Mouse (Mus musculus) erythroblast, embryonic 14.5 days (primary cell): Measurements from ENCODE around the gene Chpt1. TPM values are rescaled to one million over a fixed set of nuclear protein-coding genes. Genes with fewer than 3 reads are reported as not detected.

Experiments
- H3K27me3 ChIP-seq: 2 replicates; pipeline ENCODE4 v1.6.1; 2012; ENCODE audit warnings: inconsistent platforms; ENCODE audit not compliant: control insufficient read depth
- H3K36me3 ChIP-seq: 2 replicates; pipeline ENCODE4 v1.6.1; 2012; ENCODE audit warnings: mild to moderate bottlenecking, inconsistent platforms; ENCODE audit not compliant: control insufficient read depth
- H3K4me1 ChIP-seq: 2 replicates; pipeline ENCODE4 v1.6.1; 2012; ENCODE audit warnings: inconsistent platforms; ENCODE audit not compliant: control insufficient read depth
- H3K4me3 ChIP-seq: replicated peaks from 2 replicates; pipeline ENCODE3; 2012; ENCODE audit warnings: moderate library complexity, mild to moderate bottlenecking, inconsistent platforms
- H3K9me3 ChIP-seq: 2 replicates; pipeline ENCODE4 v1.6.1; 2012; ENCODE audit warnings: low read length, inconsistent platforms, mixed read lengths; ENCODE audit not compliant: control insufficient read depth
- GATA1 ChIP-seq: IDR thresholded peaks from 2 replicates; pipeline ENCODE4 v1.6.1; 2012; ENCODE audit warnings: low read length, inconsistent platforms, mixed read lengths
- TAL1 ChIP-seq: IDR thresholded peaks from 3 replicates; pipeline ENCODE4 v1.6.1; 2012; ENCODE audit warnings: low read length, inconsistent platforms, mixed read lengths
- polyA plus RNA-seq: library from polyadenylated mRNA; stranded (reverse); fragments of >175 nt; gene quantifications from 2 replicates; pipeline ENCODE4 v1.2.3, GENCODE M21; 2012

The Chpt1 gene
- polyA plus RNA-seq, 1 experiment: 0.23 TPM

GRCm38 (mm10) chr10:88514495-88514894 lies 10.6 kb upstream of the Chpt1 start:
- no peak overlapping the region for H3K4me3 ChIP-seq
- no peaks in the 10 kb centered on the region for H3K9me3 ChIP-seq
- no peak for TF ChIP-seq GATA1
- TF ChIP-seq TAL1: no peak
- no peaks in the 10 kb centered on the region for H3K36me3 ChIP-seq
- H3K27me3 ChIP-seq: no peaks in the 10 kb centered on the region
- H3K4me1 ChIP-seq: peaks cover 4% of the 10 kb centered on the region

- Histone ChIP-seq H3K27me3 (no peaks in the 10 kb centered on the region), H3K4me3 (no peak overlapping the region), H3K36me3 (no peaks in the 10 kb centered on the region), H3K9me3 (no peaks in the 10 kb centered on the region), H3K4me1 (peaks cover 4% of the 10 kb centered on the region)
- no peak for TF ChIP-seq GATA1
- TF ChIP-seq TAL1: no peak
These were observed 9.8 kb upstream of the Chpt1 start for GRCm38 (mm10) chr10:88513574-88514135.

DNA sequence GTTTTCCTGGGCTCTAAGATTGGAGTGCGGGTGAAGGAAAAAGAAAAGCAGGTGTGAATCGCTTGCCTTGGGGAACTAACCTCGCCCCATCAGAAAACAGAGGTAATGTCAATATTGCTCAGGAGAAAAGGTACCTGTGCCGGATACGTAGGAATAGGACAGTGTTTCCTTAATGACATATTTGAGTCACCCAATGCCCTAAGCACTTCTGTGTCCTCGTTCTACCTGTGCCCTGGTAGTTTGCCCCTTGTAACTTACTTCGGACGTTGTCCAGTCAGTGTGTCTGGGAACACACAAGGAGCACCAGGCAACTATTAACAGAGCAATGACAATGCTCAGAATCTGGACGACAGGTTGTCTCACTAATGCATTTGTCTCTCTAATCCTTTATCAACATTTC lies 7.5 kb upstream of the Chpt1 start:
- Histone ChIP-seq H3K4me1 (peaks cover 4% of the 10 kb centered on the region), H3K4me3 (no peak overlapping the region), H3K36me3 (no peaks in the 10 kb centered on the region), H3K27me3 (no peaks in the 10 kb centered on the region), H3K9me3 (no peaks in the 10 kb centered on the region)
- TF ChIP-seq GATA1: no peak
- no peak for TF ChIP-seq TAL1

- peaks cover 4% of the 10 kb centered on the region for H3K4me1 ChIP-seq
- TF ChIP-seq TAL1 (no peak), GATA1 (no peak)
- no peaks in the 10 kb centered on the region for H3K9me3 ChIP-seq
- H3K27me3 ChIP-seq: no peaks in the 10 kb centered on the region
- H3K4me3 ChIP-seq: no peak overlapping the region
- H3K36me3 ChIP-seq: no peaks in the 10 kb centered on the region
These were observed 6.8 kb upstream of the Chpt1 start for GRCm38 (mm10) chr10:88510503-88511271.

- Histone ChIP-seq H3K27me3 (peaks cover 6% of the 10 kb centered on the region), H3K4me1 (peaks cover 12% of the 10 kb centered on the region), H3K4me3 (no peak overlapping the region), H3K36me3 (no peaks in the 10 kb centered on the region), H3K9me3 (no peaks in the 10 kb centered on the region)
- no peak for TF ChIP-seq GATA1
- no peak for TF ChIP-seq TAL1
These were observed 3.8 kb upstream of the Chpt1 start for GRCm38 (mm10) chr10:88507691-88508143.

DNA sequence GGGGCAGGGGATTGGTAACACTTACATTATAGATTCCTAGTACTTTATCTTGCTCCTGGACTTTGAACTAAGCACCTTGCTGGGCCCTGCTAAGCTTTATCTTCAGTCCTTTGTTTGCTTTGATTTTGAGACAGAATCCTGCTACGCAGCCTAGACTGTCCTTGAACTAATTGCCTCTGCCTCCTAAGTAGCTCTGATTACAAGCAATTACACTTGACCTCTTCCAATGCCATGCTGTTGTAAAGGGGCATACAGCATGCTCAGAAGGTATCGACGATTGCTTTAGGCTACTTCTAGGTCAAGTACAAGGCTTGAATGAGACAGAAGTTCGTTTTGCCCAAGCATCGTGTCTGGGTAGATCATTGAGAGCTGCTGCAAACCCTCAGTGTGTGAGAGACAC lies 1.4 kb upstream of the Chpt1 start:
- H3K27me3 ChIP-seq: peaks cover 6% of the 10 kb centered on the region
- H3K4me1 ChIP-seq: peaks cover 12% of the 10 kb centered on the region
- no peak overlapping the region for H3K4me3 ChIP-seq
- no peaks in the 10 kb centered on the region for H3K36me3 ChIP-seq
- no peaks in the 10 kb centered on the region for H3K9me3 ChIP-seq
- TF ChIP-seq TAL1 (no peak), GATA1 (no peak)

GRCm38 (mm10) chr10:88504481-88504880 lies 608 bp upstream of the Chpt1 start:
- Histone ChIP-seq H3K27me3 (peaks cover 6% of the 10 kb centered on the region), H3K4me1 (peaks cover 12% of the 10 kb centered on the region), H3K36me3 (no peaks in the 10 kb centered on the region), H3K9me3 (no peaks in the 10 kb centered on the region), H3K4me3 (no peak overlapping the region)
- TF ChIP-seq TAL1 (no peak), GATA1 (no peak)

DNA sequence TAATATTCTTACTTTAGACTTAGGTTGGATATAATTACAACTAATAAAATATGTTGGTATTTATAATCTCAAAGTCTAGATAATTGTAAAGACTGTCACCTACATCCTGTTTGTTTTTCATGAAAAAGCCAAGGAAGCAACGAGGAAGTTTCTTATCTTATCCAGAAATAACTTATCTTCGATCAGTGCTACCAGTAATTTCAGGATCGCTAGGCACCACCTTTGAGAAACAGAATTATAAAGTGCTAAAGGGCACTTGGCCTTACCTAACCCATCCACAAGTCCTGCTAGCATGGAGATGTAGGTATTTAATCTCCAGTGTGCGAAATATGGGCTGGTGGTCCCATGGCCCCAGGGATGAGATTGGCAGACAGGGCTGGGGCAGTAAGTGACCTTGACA lies 954 bp downstream of the Chpt1 start:
- Histone ChIP-seq H3K4me1 (peaks cover 12% of the 10 kb centered on the region), H3K4me3 (peak overlapping the region; percentile 67), H3K27me3 (peaks cover 6% of the 10 kb centered on the region), H3K9me3 (no peaks in the 10 kb centered on the region), H3K36me3 (no peaks in the 10 kb centered on the region)
- TF ChIP-seq TAL1 (no peak), GATA1 (no peak)

DNA sequence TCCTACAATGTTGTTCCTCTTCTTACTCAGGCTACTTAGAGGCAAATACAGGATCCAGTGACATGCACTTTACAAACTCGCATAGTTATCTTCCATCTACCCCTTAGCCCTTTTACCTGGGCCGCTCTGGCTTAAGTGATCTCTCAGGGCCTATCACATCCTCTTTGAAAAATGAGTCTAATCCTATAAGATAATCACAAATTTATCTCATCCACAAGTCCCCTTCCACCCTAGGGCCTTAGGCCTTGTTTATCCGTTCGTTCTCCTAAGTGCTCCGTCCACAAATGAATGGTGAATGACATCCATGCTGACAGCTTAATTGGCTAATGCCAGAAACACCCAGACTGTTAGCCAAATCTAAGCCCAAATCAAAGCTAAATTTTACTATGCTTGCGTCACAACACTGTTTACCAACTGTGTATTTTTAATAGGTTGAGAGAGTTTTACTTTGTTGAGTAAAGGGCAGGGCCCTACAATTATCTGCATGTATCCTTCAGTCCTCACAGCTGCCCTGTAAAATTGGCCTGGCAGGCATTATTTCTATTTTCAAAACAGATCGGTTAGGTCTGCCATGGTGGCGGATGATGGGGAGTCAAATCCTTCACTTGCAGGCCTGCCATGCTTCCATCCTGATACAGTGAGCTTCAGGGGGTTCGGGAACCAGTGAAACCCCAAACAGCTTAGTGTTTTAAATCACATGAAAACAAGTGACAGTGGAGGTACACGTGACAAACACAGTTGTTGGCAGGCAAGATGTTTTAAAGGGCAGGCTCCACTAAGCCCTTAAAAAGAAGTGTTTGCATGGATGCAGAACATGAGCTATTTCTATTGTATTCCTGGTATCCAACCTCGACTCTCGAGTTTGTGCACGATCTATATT lies 1.7 kb downstream of the Chpt1 start:
- Histone ChIP-seq H3K4me1 (peaks cover 12% of the 10 kb centered on the region), H3K27me3 (peaks cover 6% of the 10 kb centered on the region), H3K4me3 (no peak overlapping the region), H3K36me3 (no peaks in the 10 kb centered on the region), H3K9me3 (no peaks in the 10 kb centered on the region)
- TF ChIP-seq GATA1: no peak
- TF ChIP-seq TAL1: no peak
